Mouse (Mus musculus): ENCODE data around the gene Gm16181. TPM values are rescaled to one million over a fixed set of nuclear protein-coding genes. Genes with fewer than 3 reads are reported as not detected.
A peak's percentile ranks its signal among the peaks of the same experiment; 100 is the strongest.

Gm16181 gene
- total RNA-seq, 2 experiments from 2014 or later = not detected

GRCm38 (mm10) chr17:35194844-35195630 lies 25.6 kb upstream of the Gm16181 start:
- ATAC-seq (replicated peaks; ENCODE audit: low FRiP score, poor library complexity, severe bottlenecking) = no peak

GRCm38 (mm10) chr17:35195631-35196320 lies 24.9 kb upstream of the Gm16181 start:
- ATAC-seq (replicated peaks; ENCODE audit: low FRiP score, poor library complexity, severe bottlenecking) = peak; percentile 85

GRCm38 (mm10) chr17:35196321-35196641 lies 24.4 kb upstream of the Gm16181 start:
- no peak for ATAC-seq (replicated peaks; ENCODE audit: low FRiP score, poor library complexity, severe bottlenecking)

- ATAC-seq (replicated peaks; ENCODE audit: low FRiP score, poor library complexity, severe bottlenecking) = no peak
Measured at GRCm38 (mm10) chr17:35197126-35197525, 23.5 kb upstream of the Gm16181 start.

- no peak for ATAC-seq (replicated peaks; ENCODE audit: low FRiP score, poor library complexity, severe bottlenecking)
Measured at GRCm38 (mm10) chr17:35198029-35198428, 22.6 kb upstream of the Gm16181 start.

GRCm38 (mm10) chr17:35198946-35199345 lies 21.7 kb upstream of the Gm16181 start:
- ATAC-seq (replicated peaks; ENCODE audit: low FRiP score, poor library complexity, severe bottlenecking) = no peak

GRCm38 (mm10) chr17:35200398-35200797 lies 20.2 kb upstream of the Gm16181 start:
- no peak for ATAC-seq (replicated peaks; ENCODE audit: low FRiP score, poor library complexity, severe bottlenecking)

GRCm38 (mm10) chr17:35201128-35201527 lies 19.5 kb upstream of the Gm16181 start:
- no peak for ATAC-seq (replicated peaks; ENCODE audit: low FRiP score, poor library complexity, severe bottlenecking)

GRCm38 (mm10) chr17:35201787-35202186 lies 18.8 kb upstream of the Gm16181 start, which contains the start of gene Tnf:
Gene Tnf (minus strand): TSS chr17:35202007.
- no peak for ATAC-seq (replicated peaks; ENCODE audit: low FRiP score, poor library complexity, severe bottlenecking)

GRCm38 (mm10) chr17:35202442-35202841 lies 18.2 kb upstream of the Gm16181 start:
- ATAC-seq (replicated peaks; ENCODE audit: low FRiP score, poor library complexity, severe bottlenecking) = no peak

- ATAC-seq (replicated peaks; ENCODE audit: low FRiP score, poor library complexity, severe bottlenecking) = no peak
Measured at GRCm38 (mm10) chr17:35204494-35205379, 15.9 kb upstream of the Gm16181 start, which contains the start of gene Lta. Gene Lta (minus strand): TSS chr17:35205351.

- ATAC-seq (replicated peaks; ENCODE audit: low FRiP score, poor library complexity, severe bottlenecking) = no peak
Measured at GRCm38 (mm10) chr17:35205380-35205769, 15.3 kb upstream of the Gm16181 start.

GRCm38 (mm10) chr17:35209785-35210535 lies 10.7 kb upstream of the Gm16181 start:
- ATAC-seq (replicated peaks; ENCODE audit: low FRiP score, poor library complexity, severe bottlenecking) = no peak

- ATAC-seq (replicated peaks; ENCODE audit: low FRiP score, poor library complexity, severe bottlenecking) = no peak
Measured at GRCm38 (mm10) chr17:35210593-35210992, 10.0 kb upstream of the Gm16181 start.

- no peak for ATAC-seq (replicated peaks; ENCODE audit: low FRiP score, poor library complexity, severe bottlenecking)
Measured at GRCm38 (mm10) chr17:35213071-35213470, 7.6 kb upstream of the Gm16181 start.

- no peak for ATAC-seq (replicated peaks; ENCODE audit: low FRiP score, poor library complexity, severe bottlenecking)
Measured at GRCm38 (mm10) chr17:35218516-35219193, 2.0 kb upstream of the Gm16181 start.

GRCm38 (mm10) chr17:35219601-35220041 lies 1.0 kb upstream of the Gm16181 start:
- no peak for ATAC-seq (replicated peaks; ENCODE audit: low FRiP score, poor library complexity, severe bottlenecking)

- ATAC-seq (replicated peaks; ENCODE audit: low FRiP score, poor library complexity, severe bottlenecking) = no peak
Measured at GRCm38 (mm10) chr17:35222299-35222698, 1.7 kb downstream of the Gm16181 start.

GRCm38 (mm10) chr17:35224641-35225040 lies 4.0 kb downstream of the Gm16181 start:
- no peak for ATAC-seq (replicated peaks; ENCODE audit: low FRiP score, poor library complexity, severe bottlenecking)

Measured in erythroblast, adult 5-6 weeks (primary cell).